Mouse (Mus musculus): Measurements from ENCODE around the gene Tsn.

Gene Tsn

DNA sequence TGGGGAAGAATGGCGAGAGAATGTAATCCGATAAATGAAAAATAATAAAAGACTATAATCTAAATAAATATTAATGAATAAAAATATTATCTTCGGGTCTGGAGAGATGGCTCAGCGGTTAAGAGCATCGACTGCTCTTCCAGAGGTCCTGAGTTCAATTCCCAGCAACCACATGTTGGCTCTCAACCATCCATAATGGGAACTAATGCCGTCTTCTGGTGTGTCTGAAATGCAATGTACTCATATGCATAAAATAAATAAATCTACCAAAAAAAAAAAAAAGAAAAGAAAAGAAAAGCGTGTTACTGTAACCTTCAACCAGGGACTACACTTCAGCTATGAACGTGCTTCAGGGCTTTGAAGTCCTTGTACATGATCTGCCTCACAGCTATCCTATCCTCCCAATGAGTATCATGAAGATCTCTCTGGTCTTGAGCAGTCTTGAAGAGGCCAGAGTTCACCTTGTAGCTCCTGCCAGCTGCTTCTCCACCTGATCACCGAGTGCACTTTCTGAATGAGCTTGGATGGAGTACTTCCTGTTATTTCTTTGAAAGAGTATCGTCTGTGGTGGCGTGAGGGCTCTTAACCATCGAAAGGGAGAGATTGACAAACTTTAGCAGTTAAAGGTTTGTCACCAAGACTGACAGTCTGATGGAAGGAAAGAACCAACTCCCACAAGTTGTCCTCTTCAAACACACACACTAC, at the start of gene Tsn:
Gene Tsn (minus strand): TSS at position 118 of the 705 bp plus-strand sequence.
- DNase-seq (ENCODE audit: low read depth) = peak; percentile 47

DNA sequence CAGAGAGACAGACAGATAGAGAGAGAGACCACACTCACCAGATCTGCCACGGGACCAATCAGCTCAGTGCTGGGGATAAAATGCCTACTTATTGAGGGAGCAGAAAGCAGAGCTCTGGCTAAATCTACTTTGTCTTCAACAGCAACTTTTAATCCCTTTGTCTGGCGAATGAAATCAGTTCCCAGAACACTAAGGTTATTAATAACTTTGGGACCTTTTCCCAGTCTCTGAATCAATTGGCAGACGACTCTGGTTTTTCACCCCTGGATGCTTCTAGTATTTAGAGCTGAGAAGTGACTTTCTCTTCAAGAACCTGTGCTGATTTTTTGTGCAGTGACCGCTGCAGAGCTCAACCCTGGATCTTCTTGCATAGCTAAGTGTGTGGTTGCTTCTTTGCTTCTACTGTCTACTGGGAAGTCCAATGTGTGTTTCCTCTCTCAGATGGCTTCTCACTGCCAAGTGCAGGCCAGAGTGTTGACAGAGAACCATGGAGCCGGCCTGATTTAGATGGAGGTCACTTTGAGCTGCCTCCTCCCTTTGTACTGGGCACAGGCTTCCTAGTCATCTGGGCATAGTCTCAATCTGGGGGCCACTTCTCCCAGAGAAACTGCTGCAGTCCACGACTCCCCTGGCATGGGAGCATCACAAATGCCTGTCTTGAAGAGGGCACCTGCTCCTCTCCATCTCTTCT, 47.7 kb upstream of the Tsn start:
- DNase-seq (ENCODE audit: low read depth) = no peak

DNA sequence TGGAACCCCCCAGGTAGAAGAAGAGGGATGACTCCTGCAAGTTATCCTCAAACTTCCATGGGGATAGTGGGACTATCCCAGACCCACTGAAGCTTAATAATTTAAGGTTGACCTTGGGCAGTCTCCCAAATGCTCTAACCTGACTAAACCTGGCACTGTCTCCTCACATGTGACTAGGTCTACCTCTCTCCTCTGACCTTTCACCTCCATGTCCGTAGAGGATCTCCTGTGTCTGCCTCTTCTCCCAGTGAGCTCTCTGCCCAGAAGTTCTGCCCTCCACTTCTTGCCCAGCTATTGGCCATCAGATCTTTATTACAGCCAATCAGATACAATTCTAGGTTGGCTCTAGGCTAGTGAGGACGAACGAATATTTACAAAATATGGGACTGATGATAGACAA, 38.4 kb upstream of the Tsn start:
- no peak for DNase-seq (ENCODE audit: low read depth)

DNA sequence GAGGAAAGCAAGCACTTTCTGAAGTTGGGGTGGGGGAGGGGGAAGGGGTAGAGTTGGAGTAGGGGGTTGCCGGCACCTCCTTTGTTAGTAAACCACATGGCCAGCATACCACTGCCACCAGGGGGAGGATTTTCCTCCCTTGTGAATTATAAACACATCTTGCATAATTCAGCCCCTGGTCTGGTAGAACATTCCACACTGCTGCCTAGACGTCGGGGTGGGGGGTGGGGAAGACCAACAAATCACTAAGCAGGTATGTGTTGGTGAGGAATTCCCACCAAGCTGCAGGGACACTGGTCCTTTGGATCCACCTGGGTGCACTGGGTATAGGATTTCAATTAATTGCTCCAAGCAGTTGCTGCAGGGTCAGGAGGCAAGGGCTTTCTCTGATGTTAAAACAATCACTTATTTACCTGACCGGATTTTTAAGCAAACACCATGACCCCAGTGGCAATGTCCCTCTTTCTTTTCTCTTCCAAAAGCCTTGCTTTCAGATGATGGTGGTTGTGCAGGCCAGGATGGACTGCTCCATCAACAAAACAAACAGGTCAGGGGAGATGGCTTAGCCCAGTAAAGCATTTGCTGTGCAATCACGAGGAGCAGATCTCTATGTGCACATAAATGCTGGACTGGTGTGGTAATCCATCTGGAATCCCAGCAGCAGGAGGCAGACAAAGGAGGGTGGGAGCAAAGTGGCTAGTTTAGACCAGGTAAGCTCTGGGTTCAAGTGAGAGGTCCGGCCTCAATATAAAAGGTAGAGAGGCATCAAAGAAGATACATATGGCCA, 32.3 kb upstream of the Tsn start:
- DNase-seq (ENCODE audit: low read depth) = no peak

DNA sequence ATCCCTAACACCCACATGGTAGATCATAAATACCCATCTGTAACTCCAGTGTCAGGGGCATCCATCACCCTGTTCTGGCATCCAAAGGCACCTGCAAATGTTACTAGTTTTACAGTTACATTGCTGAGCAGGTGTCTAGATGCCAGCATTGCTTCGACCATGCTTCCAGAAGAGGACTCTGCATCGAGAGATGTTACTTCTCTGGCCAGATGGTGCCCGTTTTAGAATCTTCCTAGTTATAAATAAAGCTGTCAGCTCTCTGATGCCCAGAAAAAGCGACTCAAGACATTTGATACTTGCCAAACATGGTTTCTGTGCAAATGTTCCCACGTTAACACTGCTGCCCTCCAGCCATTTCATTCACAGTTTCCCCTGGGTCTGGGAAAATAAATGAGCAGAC, 26.4 kb upstream of the Tsn start:
- no peak for DNase-seq (ENCODE audit: low read depth)

DNA sequence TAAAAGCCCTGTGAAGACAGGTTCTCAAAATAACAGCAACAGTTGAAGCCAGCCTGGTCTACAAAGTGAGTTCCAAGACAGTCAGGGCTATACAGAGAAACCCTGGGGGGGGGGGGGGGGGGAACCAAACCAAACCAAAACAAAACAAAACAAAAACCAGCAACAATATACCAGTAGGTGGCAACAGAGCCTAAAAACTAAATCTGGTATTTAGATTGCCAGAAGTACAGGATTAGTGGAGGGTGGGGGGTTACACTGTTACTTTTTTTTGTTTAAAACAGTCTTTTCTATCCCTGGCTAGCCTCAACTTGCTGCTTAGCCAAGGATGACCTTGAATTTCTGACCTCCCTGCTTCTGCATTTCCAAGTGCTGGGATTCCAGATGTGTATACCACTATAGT, 24.3 kb upstream of the Tsn start:
- DNase-seq (ENCODE audit: low read depth) = peak; percentile 52

DNA sequence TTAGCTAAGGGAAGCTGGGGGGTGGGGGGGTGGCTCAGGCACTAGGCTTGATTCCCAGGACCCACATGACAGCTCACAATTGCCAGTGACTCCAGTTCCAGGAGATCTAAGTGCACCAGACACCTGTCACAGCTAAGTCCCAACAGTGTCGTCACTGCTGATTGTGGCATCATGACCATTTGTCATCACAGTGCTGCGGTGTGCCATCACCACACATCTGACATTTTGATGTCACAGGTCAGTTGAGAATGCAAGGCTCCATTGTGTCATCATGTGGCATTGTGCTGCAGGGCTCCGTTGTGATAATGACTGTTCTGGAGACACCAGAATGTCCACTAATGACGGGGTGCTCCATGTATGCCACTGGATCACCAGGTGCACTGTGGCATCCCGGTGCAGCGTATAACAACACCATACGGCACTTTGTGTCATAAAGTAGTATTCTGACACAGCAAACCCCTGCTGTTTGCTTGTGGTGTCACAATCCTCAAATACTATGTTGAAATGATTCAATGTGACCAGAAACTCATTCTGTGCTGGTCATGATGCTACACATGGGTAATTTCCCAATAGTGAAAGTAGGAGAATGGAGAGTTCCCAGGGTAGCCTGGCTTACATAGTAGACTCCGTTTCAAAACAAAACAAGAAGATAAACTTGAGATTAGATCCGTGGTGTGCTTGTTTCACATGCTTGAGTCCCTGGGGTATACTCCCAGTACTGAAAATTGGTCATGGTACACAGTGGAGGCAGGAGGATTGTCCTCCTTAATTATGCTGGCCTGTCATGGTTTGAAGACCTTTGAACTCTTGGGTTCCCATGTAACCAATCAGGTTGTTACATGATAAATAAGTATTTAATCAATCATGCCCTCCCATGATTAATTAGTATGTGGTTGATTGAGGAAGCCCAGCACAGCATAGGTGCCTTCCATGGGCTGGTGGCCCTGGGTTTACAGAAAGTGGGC, 23.5 kb upstream of the Tsn start:
- DNase-seq (ENCODE audit: low read depth) = no peak

DNA sequence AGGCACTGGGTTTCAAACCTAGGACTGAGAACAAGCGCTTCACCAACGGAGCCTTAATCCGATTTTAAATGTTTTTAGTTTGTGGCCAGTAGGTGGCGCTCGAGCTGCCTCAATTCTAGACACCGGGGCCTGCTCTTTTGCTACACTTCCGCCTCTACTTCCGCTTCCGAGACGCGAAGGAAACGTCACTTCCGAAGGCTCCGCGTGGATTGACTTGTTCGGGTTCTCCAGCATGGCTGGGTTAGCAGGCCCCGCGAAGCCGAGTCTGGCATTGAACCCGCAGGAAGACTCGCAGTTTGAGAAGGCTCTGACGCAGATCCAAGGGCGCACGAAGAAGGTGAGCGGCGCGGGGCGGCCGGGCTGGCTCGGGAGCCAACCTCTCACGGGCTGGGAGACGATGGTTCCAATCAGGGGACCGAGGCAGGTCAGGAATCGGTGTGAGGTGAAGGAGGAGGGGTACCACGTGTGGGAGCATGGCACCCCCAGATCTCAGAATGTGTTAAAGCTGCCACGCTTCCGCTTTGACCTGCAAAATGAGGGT, 10.2 kb upstream of the Tsn start, which contains the start of gene Nifk:
Gene Nifk (plus strand): TSS at position 179 of the 541 bp plus-strand sequence.
- peak; percentile 98 for DNase-seq (ENCODE audit: low read depth)

DNA sequence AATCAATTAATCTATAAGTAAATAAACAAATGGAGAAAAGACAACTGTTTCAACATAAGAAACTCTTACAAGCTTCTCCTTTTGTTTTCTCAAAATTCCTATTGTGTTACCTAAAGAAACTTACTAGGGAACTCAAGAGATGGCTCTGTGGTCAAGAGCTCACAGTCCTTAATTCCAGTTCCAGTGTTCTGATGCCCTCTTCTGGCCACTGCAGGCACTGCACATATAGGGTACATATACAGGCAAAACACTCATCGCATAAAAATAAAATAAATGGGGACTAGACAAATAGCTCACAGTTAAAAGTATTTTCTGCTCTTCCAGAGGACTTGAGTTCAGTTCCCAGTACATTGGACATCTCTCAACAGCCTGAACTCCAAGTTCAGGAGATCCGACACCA, 9.2 kb upstream of the Tsn start:
- peak; percentile 75 for DNase-seq (ENCODE audit: low read depth)

DNA sequence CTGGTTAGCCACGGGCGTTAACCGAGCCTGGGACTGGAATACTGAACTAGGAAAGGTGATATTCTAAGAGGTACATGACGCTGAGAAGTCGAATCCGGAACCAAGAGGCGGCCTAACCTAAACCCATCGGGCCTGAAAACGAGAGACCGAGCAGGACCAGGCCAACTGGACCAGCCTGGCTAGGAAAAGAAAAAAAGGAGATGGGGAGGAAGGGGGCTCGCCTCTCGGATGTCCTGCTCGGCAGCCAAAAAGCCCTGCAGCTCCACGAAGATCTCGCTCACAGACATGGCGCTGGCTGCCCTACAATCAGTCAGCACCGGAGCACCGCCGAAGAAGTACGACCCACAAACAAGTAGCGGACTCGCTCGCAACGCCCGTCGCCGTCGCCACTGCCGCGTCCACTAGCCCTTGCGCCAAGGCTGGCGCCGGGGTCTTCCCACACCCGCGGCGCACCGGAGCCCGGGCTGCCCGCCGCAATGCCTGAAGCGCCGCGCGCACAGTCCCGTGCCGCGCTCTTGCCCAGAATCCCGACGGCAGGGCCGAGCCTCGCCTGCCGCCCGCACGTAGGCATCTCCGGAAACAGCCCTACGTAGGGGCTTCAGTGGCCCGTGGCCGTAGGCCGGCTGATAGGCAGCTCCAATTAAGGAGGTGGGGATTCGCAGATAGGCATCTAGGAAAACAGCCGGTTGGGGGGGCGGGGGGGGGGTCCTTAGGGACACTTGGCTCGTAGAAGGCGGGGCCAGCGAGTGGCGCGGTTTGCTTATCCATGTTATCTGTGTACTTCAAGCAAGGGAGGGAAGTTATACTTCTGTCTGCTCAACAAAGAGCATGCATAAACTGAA, 538 bp downstream of the Tsn start:
- DNase-seq (ENCODE audit: low read depth) = peak; percentile 88

DNA sequence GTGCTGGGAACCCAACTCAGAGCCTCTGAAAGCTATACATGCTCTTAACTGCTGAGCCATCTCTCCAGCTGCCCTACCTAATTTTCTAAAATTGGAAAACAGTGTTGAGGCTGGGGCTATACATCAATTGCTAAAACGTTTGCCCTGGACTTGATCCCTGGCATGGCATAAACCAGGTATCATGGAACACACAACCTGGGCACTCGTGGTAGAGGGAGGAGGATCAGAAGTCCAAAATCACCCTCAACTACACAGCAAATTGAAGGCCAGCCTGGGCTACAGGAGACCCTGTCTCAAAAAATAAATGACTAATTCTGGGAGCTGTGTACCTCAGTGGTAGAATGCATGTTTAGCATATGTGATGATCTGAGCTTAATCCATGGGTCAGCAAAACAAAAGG, 13.8 kb downstream of the Tsn start:
- DNase-seq (ENCODE audit: low read depth) = no peak

DNA sequence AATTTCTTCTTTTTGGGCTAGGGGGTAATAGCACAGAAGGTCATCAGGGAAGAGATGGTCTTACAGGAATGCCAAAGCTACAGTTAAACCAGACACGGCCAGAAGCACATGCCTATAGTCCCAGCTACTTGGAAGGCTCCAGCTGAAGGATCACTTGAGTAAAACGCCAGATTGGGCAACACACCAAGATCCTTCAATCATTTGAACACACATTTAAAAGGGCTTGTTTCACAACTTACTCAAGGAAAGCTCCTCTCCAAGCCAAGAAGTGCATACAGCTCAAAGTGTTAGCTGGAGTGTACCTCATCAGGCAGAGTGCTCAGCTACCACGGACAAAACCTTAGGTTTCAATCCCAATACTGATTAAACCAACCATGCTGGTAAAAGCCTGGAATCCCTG, 14.9 kb downstream of the Tsn start:
- no peak for DNase-seq (ENCODE audit: low read depth)

DNA sequence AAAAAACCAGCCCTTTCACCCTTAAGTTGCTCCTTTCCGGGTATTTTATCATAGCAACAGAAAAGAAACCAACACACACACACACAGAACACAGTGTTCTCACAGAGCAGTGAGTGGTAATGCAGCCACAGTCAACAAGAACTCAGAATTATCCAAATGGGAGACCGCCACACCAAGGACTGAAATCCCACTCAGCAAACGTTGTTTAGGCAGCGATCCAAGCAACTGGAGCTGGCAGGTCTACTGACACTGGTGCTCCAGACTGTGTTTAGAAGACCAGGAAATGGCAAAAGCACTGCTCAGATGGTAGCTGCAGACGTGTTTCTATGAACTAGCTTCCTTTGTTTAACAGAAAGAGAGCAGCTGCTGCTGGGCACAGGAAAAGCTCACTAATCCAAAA, 16.7 kb downstream of the Tsn start:
- DNase-seq (ENCODE audit: low read depth) = no peak

DNA sequence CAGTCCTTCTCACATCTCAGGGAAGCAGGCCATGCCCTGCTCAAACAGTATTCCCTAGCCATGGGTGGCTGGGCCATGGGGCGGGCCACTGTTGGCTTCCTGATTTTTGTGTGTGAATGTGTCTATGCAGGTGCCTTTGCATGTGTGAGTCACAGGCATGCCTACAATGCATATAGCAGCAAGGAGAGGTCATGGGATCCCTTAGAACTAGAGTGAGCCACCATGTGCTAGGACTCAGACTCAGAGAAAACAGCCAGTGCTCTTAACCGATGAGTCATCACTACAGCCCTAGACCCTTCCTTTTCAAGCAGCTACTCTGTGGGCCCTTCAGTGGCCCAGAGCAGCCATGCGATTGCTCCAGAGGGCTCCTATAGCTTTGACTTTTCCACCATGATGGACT, 17.3 kb downstream of the Tsn start:
- DNase-seq (ENCODE audit: low read depth) = no peak

DNA sequence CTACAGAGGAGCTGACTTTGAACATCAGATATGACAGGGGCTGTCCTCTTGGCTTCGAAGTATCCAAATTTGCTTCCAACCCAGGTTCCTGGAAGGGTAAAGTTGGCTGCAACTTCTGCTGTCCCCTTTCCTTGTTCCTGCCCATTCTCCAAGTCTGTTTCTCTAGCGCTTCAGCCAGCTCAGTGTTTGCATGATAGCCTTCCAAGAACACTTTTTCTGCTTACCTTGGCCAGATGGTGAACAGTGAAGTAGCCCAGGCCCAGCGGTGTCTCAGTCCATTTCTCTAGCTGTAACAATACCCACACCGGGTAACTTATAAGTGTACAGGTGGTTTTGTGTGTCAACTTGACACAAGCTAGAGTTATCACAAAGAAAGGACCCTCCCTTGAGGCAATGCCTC, 19.2 kb downstream of the Tsn start:
- no peak for DNase-seq (ENCODE audit: low read depth)

DNA sequence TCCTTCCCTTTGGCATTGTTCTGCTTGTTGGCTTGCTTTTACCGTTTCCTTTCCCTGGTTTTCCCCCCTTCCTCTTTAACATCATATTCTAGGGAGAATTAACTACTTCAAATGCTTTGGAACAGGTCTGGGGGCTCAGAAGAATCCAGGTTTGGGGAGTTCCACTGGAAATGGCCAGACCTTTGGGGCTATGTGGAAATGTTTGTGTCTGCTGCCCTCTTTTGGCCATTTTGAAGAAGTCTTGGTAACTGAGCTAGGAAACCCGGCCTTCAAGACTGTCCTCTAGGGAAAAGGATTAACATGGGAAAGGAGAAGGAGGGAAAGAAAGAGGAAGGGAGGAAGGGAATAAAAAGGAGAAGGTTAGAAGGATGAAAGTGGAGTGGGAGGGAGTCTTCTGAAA, 36.4 kb downstream of the Tsn start:
- DNase-seq (ENCODE audit: low read depth) = peak; percentile 25

DNA sequence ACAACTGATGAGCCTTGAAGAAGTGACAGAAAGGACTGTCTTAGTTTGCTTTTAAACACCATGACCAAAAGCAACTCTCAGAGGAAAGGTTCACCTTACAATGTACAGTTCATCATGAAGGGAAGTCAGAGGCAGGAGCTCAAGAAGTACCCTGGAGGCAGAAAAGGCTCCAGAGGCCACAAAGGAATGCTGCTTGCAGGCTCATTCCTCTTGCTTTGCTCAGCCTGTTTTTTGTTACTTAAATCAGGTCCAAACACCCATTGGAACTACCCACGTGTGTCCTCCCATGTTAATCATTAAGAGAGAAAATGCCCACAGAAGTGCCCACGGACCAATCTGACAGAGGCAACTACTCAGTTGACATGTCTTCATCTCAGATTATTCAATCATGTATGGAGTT, 59.6 kb downstream of the Tsn start:
- DNase-seq (ENCODE audit: low read depth) = no peak
